Mouse (Mus musculus) cerebellum, adult 2 months (tissue): Measurements from ENCODE around the gene Npas3.

Source experiments
- CTCF ChIP-seq: fragments of 200-500 bp; IDR thresholded peaks from 2 replicates; pipeline ENCODE4 v1.5.1; 2011; ENCODE audit warnings: low read depth, mild to moderate bottlenecking, control low read depth, low read length, moderate library complexity, borderline replicate concordance; ENCODE audit not compliant: insufficient read depth
- POLR2A ChIP-seq: fragments of 200-500 bp; IDR thresholded peaks from 2 replicates; pipeline ENCODE4 v1.6.1; 2011; ENCODE audit warnings: low read length, control low read depth, borderline replicate concordance; ENCODE audit not compliant: insufficient read depth

DNA sequence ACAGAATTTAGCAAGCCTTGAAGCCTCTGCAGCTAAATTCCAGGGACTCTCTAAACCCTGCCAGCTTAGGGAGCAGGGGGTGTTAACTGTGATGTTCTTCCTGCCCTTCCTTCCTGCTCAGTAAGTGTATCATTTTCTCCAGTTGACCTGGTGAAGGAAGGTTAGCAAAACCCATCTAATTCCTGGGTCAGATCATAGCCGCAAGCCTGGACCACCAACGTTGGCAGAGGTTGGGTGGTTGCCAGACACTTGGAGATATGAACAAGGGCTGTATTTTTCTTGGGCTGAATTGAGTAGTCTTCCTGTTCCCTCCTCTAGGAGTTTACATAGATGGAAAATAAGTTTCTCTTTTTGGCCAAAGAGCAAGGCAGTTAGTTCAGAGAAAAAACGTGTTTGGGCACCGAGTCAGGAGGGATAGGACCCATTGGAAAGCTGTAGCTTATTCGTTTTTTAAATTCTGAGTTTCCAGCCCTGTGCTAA, 79.8 kb downstream of the Npas3 start:
- TF ChIP-seq POLR2A, result no peak
- TF ChIP-seq CTCF, result no peak
